Mouse (Mus musculus): ENCODE data around the gene Fitm2.

Fitm2 gene

DNA sequence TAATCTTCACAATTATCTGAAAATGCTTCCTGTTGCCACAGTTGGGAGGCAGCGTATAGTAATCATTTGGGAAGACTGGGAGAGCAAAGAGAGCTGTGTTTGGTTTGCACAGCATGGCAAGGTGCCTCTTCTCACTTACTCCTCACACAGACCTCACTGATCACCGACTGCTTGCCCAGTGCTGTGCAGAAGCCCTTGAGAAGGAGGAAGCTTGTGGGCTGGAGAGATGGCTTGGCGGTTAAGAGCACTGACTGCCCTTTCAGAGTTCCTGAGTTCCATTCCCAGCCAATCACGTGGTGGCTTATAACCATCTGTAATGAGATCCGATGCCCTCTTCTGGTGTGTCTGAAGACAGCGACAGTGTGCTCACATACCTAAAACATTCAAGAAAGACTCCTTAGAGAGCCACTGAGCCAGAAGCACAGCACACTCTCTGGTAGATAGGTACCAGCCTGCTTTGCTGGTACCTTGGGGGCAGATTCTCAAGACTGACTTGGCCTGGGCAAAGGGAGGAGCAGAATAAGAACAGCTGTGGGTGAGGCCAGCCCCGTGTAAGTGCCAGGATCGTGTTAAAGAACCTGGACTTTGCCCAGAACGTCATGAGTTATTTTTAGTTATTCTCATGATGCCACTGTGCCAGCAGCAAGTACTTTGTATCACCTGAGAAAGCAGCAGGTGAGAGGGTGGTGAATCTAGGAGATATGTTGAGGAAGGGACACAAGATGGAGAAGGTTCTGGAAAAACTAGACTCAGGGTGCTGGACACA lies 49.4 kb downstream of the Fitm2 start:
- no peak for DNase-seq (ENCODE audit: low read depth, low spot score)

GRCm38 (mm10) chr2:163420366-163420886 lies 52.0 kb downstream of the Fitm2 start:
- DNase-seq (ENCODE audit: low read depth, low spot score), result no peak

DNA sequence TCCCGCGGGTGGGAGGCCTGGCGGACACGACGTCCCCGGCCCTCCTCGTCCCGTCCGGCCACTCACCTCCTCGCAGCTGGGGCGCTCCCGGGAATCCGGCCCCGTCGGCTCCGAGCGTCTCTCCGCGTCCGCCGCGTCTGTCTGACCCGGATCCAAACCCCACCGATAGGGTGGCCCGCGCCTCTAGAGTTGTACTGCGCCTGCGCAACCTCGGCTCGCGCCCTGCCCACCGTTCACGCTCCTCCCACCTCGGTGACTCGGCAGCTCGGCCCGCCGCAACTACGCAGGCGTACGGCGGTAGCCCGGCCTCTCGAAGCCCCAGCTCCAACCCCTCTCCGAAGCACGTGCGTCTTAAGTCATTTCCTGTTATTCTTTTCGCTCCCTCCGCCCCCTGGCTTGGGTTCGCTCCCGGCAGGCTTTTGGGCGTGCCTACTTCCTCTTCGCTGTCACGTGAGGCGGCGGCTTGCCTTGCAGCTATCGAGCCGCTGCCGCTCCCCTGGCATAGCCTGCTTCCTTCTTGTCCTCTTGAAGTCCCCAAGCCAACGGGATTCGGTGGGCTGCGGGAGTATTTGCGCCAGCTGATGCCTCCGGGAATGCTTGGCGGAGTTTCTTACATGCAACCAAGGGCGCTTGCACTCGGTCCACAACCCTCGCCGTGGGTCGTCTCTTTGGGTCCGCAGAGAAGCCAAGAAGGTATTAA lies 52.9 kb downstream of the Fitm2 start:
- DNase-seq (ENCODE audit: low read depth, low spot score), result peak; percentile 91

DNA sequence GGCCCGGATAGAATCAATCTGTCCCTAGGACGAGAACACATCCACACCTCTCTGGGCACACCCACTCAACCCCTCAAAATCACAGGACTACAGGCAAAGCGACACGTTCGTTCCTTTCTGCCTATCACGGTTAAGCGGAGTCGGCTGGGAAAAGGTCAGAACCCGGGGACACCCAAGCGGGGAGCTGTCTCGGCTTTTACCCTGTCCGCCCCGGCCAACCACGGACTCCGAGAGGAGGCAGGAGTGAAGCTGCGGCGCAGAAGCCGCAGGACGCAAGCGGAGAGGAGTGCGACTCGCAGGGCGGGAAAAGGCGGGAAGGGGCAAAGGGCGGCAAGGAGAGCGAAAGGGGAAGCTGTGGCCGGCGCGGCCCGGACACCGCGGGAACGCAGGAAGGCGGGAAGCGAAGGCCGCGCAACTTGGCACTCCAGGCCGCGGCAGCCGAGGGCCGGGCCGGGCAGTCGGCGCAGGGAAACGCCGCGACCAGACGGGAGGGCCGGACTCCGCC lies 53.5 kb downstream of the Fitm2 start:
- no peak for DNase-seq (ENCODE audit: low read depth, low spot score)

- no peak for DNase-seq (ENCODE audit: low read depth, low spot score)
These were observed 54.6 kb downstream of the Fitm2 start for GRCm38 (mm10) chr2:163417830-163418229.

DNA sequence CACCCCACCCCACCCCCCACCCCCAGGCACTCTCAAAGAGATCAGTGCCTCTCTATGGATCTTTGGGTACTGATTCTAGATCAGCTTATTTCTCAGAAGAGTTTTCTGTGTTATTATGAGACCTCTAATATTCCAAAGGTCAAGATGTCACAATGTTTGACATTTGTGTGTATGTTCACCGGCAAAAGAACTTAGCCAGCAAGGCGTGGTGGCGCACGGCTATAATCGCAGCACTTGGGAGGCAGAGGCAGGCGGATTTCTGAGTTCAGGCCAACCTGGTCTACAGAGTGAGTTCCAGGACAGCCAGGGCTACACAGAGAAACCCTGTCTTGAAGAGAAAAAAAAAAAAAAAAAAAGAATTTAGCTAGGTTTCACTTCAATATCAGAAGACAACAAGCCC lies 55.4 kb downstream of the Fitm2 start:
- no peak for DNase-seq (ENCODE audit: low read depth, low spot score)
